Mouse (Mus musculus) ES-Bruce4 (cell line): ENCODE measurements around the gene Rtkn2.

ENCODE experiments used
- CTCF ChIP-seq: IDR thresholded peaks from one replicate; pipeline ENCODE4 v1.8.1; 2011; ENCODE audit warnings: low read depth, low read length
- EP300 ChIP-seq: IDR thresholded peaks from 2 replicates; pipeline ENCODE4 v1.6.1; 2011; ENCODE audit warnings: low read depth, low read length; ENCODE audit not compliant: insufficient read depth
- POLR2A ChIP-seq: IDR thresholded peaks from one replicate; pipeline ENCODE4 v1.8.1; 2011; ENCODE audit warnings: low read length; ENCODE audit not compliant: insufficient read depth

- TF ChIP-seq POLR2A (no peak), CTCF (no peak), EP300 (no peak)
Measured at GRCm38 (mm10) chr10:67937775-67938174, 41.6 kb upstream of the Rtkn2 start.
